Mouse (Mus musculus) liver, embryonic 12.5 days (tissue): ENCODE data around the gene Uvssa. TPM values are rescaled to one million over a fixed set of nuclear protein-coding genes. Genes with fewer than 3 reads are reported as not detected.
A peak's percentile ranks its signal among the peaks of the same experiment; 100 is the strongest.

Source experiments
- ATAC-seq: fragments of 200-750 bp; cut with Nextera tagmentation; 2 replicates; pipeline ENCODE4 v1.8.0; 2017; ENCODE audit warnings: moderate number of reproducible peaks, mild to moderate bottlenecking, moderate library complexity
- H3K27ac ChIP-seq: fragments of 300-500 bp; sonication (generic); 2 replicates; pipeline ENCODE4 v1.5.1; 2016; ENCODE audit warnings: mild to moderate bottlenecking
- H3K27me3 ChIP-seq: fragments of 300-500 bp; sonication (generic); replicated peaks from 2 replicates; pipeline ENCODE4 v1.6.1; 2016; ENCODE audit warnings: mild to moderate bottlenecking, moderate library complexity
- H3K36me3 ChIP-seq: fragments of 300-500 bp; sonication (generic); 2 replicates; pipeline ENCODE4 v1.6.1; 2016; ENCODE audit warnings: mild to moderate bottlenecking, moderate library complexity
- H3K4me1 ChIP-seq: fragments of 300-500 bp; sonication (generic); 2 replicates; pipeline ENCODE4 v1.6.1; 2016
- H3K4me2 ChIP-seq: fragments of 300-500 bp; sonication (generic); 2 replicates; pipeline ENCODE4 v1.6.1; 2016; ENCODE audit warnings: mild to moderate bottlenecking, moderate library complexity
- H3K4me3 ChIP-seq: fragments of 300-500 bp; sonication (generic); 2 replicates; pipeline ENCODE4 v1.5.1; 2016; ENCODE audit warnings: mild to moderate bottlenecking, moderate library complexity
- H3K9ac ChIP-seq: fragments of 300-500 bp; sonication (generic); 2 replicates; pipeline ENCODE4 v1.6.1; 2016; ENCODE audit warnings: mild to moderate bottlenecking, moderate library complexity
- H3K9me3 ChIP-seq: fragments of 300-500 bp; sonication (generic); replicated peaks from 2 replicates; pipeline ENCODE4 v1.6.1; 2016; ENCODE audit warnings: mild to moderate bottlenecking, moderate library complexity
- WGBS: fragments of 180-500 bp; shearing (Covaris S2); methylation state at CpG from one replicate; pipeline ENCODE4 v1.1.7; 2016; ENCODE audit not compliant: insufficient replicate concordance; 5-methylcytosine and 5-hydroxymethylcytosine counted together
- polyA plus RNA-seq: library from polyadenylated mRNA; unstranded; fragments of >200 nt; fragmentation: Nextera tagmentation; extraction: Ambion mirVana; gene quantifications from 2 replicates; pipeline ENCODE4 v1.2.1, GENCODE M21; 2016

Gene Uvssa
- polyA plus RNA-seq, 1 experiment from 2014 or later, result 3.6 TPM

GRCm38 (mm10) chr5:33377176-33377575 lies 1.2 kb upstream of the Uvssa start:
- Histone ChIP-seq H3K4me2 (peak overlapping the region; percentile 95), H3K27me3 (no peaks in the 10 kb centered on the region), H3K27ac (peak overlapping the region; percentile 98), H3K4me3 (peak overlapping the region; percentile 81; the same call in 1 of the 2 replicates), H3K9ac (peak overlapping the region; percentile 87), H3K36me3 (peaks cover 38% of the 10 kb centered on the region), H3K9me3 (no peaks in the 10 kb centered on the region), H3K4me1 (peaks cover 25% of the 10 kb centered on the region)
- ATAC-seq, result no peak
- 52% methylated on average over 6 of the region's 6 CpGs for WGBS

- Histone ChIP-seq H3K4me3 (peak overlapping the region; percentile 81), H3K9me3 (no peaks in the 10 kb centered on the region), H3K27me3 (no peaks in the 10 kb centered on the region), H3K27ac (peak overlapping the region; percentile 98), H3K36me3 (peaks cover 35% of the 10 kb centered on the region), H3K4me1 (peaks cover 24% of the 10 kb centered on the region), H3K9ac (peak overlapping the region; percentile 87), H3K4me2 (peak overlapping the region; percentile 95)
- peak; percentile 63 for ATAC-seq
- 4% methylated on average over 21 of the region's 21 CpGs for WGBS
Measured at GRCm38 (mm10) chr5:33377801-33378301, 498 bp upstream of the Uvssa start.

GRCm38 (mm10) chr5:33387550-33387949 lies 9.2 kb downstream of the Uvssa start:
- Histone ChIP-seq H3K4me1 (no peaks in the 10 kb centered on the region), H3K36me3 (peaks cover 36% of the 10 kb centered on the region), H3K27me3 (no peaks in the 10 kb centered on the region), H3K4me3 (no peak overlapping the region), H3K27ac (no peak overlapping the region), H3K9ac (no peak overlapping the region), H3K9me3 (no peaks in the 10 kb centered on the region), H3K4me2 (no peak overlapping the region)
- 79% methylated on average over 11 of the region's 11 CpGs for WGBS
- ATAC-seq, result no peak

- 0 out of 2 replicates have a peak, but pooled peaks have one; percentile 49 for ATAC-seq
- Histone ChIP-seq H3K9ac (no peak overlapping the region), H3K36me3 (peaks cover 25% of the 10 kb centered on the region), H3K9me3 (no peaks in the 10 kb centered on the region), H3K4me2 (no peak overlapping the region), H3K4me3 (no peak overlapping the region), H3K4me1 (no peaks in the 10 kb centered on the region), H3K27ac (no peak overlapping the region), H3K27me3 (no peaks in the 10 kb centered on the region; the same call in 1 of the 2 replicates)
- 20% methylated on average over 7 of the region's 7 CpGs for WGBS
Measured at GRCm38 (mm10) chr5:33393803-33394202, 15.5 kb downstream of the Uvssa start.

GRCm38 (mm10) chr5:33395693-33396092 lies 17.3 kb downstream of the Uvssa start:
- Histone ChIP-seq H3K4me3 (no peak overlapping the region), H3K9ac (no peak overlapping the region), H3K36me3 (peaks cover 19% of the 10 kb centered on the region), H3K4me2 (no peak overlapping the region), H3K27me3 (no peaks in the 10 kb centered on the region; the same call in 1 of the 2 replicates), H3K4me1 (no peaks in the 10 kb centered on the region), H3K27ac (no peak overlapping the region), H3K9me3 (no peaks in the 10 kb centered on the region)
- ATAC-seq, result no peak
- WGBS, result 84% methylated on average over 11 of the region's 11 CpGs

GRCm38 (mm10) chr5:33396828-33397227 lies 18.5 kb downstream of the Uvssa start:
- Histone ChIP-seq H3K4me3 (no peak overlapping the region), H3K36me3 (peaks cover 9% of the 10 kb centered on the region), H3K9me3 (no peaks in the 10 kb centered on the region), H3K4me1 (no peaks in the 10 kb centered on the region), H3K27me3 (no peaks in the 10 kb centered on the region; the same call in 1 of the 2 replicates), H3K4me2 (no peak overlapping the region), H3K9ac (no peak overlapping the region), H3K27ac (no peak overlapping the region)
- 72% methylated on average over 7 of the region's 7 CpGs for WGBS
- no peak for ATAC-seq

- Histone ChIP-seq H3K9ac (no peak overlapping the region), H3K36me3 (0 out of 2 replicates have a peak, but pooled peaks cover 3% of the 10 kb centered on the region), H3K4me2 (no peak overlapping the region), H3K27me3 (no peaks in the 10 kb centered on the region; the same call in 1 of the 2 replicates), H3K9me3 (no peaks in the 10 kb centered on the region), H3K4me3 (no peak overlapping the region), H3K4me1 (no peaks in the 10 kb centered on the region), H3K27ac (no peak overlapping the region)
- WGBS, result 59% methylated on average over 12 of the region's 12 CpGs
- ATAC-seq, result no peak
Measured at GRCm38 (mm10) chr5:33400819-33401218, 22.5 kb downstream of the Uvssa start.

- Histone ChIP-seq H3K27ac (no peak overlapping the region), H3K4me1 (no peaks in the 10 kb centered on the region), H3K9ac (no peak overlapping the region), H3K4me3 (no peak overlapping the region), H3K36me3 (no peaks in the 10 kb centered on the region), H3K4me2 (no peak overlapping the region), H3K9me3 (no peaks in the 10 kb centered on the region), H3K27me3 (peaks cover 6% of the 10 kb centered on the region)
- 43% methylated on average over 3 of the region's 3 CpGs for WGBS
- no peak for ATAC-seq
Measured at GRCm38 (mm10) chr5:33420313-33420712, 42.0 kb downstream of the Uvssa start.

GRCm38 (mm10) chr5:33427461-33427860 lies 49.1 kb downstream of the Uvssa start:
- no peaks in the 10 kb centered on the region for H3K36me3 ChIP-seq
- no peak for ATAC-seq
- no peaks in the 10 kb centered on the region for H3K9me3 ChIP-seq

GRCm38 (mm10) chr5:33430106-33430505 lies 51.8 kb downstream of the Uvssa start:
- H3K4me3 ChIP-seq, result no peak overlapping the region
- WGBS, result 8% methylated on average over 16 of the region's 16 CpGs
- H3K4me2 ChIP-seq, result no peak overlapping the region

More at GRCm38 (mm10) chr5:33427461-33427860, 49.1 kb downstream of the Uvssa start:
- Histone ChIP-seq H3K27me3 (peaks cover 75% of the 10 kb centered on the region), H3K4me3 (no peak overlapping the region), H3K4me1 (0 out of 2 replicates have a peak, but pooled peaks cover 12% of the 10 kb centered on the region), H3K4me2 (no peak overlapping the region), H3K27ac (no peak overlapping the region), H3K9ac (no peak overlapping the region)

GRCm38 (mm10) chr5:33430511-33431172 lies 52.3 kb downstream of the Uvssa start:
- WGBS, result 3% methylated on average over 64 of the region's 64 CpGs
- no peaks in the 10 kb centered on the region for H3K36me3 ChIP-seq
- ATAC-seq, result no peak
- no peak overlapping the region for H3K9ac ChIP-seq
- H3K4me1 ChIP-seq, result peaks cover 26% of the 10 kb centered on the region
- no peaks in the 10 kb centered on the region for H3K9me3 ChIP-seq
- 0 out of 2 replicates have a peak overlapping the region, but pooled peaks have one; percentile 18 for H3K4me3 ChIP-seq
- peak overlapping the region; percentile 23 for H3K4me2 ChIP-seq
- H3K27me3 ChIP-seq, result peaks cover 98% of the 10 kb centered on the region
- H3K27ac ChIP-seq, result no peak overlapping the region

More at GRCm38 (mm10) chr5:33430106-33430505, 51.8 kb downstream of the Uvssa start:
- Histone ChIP-seq H3K27ac (no peak overlapping the region), H3K36me3 (no peaks in the 10 kb centered on the region), H3K27me3 (peaks cover 98% of the 10 kb centered on the region), H3K4me1 (peaks cover 26% of the 10 kb centered on the region), H3K9me3 (no peaks in the 10 kb centered on the region), H3K9ac (no peak overlapping the region)
- ATAC-seq, result no peak

- peak overlapping the region; percentile 18; the same call in 1 of the 2 replicates for H3K4me3 ChIP-seq
- H3K9me3 ChIP-seq, result no peaks in the 10 kb centered on the region
- no peak overlapping the region for H3K9ac ChIP-seq
- no peak overlapping the region for H3K27ac ChIP-seq
- H3K27me3 ChIP-seq, result peaks cover 100% of the 10 kb centered on the region
- WGBS, result 1% methylated on average over 76 of the region's 77 CpGs
- peak overlapping the region; percentile 23 for H3K4me2 ChIP-seq
- no peak for ATAC-seq
- no peaks in the 10 kb centered on the region for H3K36me3 ChIP-seq
- peaks cover 26% of the 10 kb centered on the region for H3K4me1 ChIP-seq
Measured at GRCm38 (mm10) chr5:33431173-33432005, 53.0 kb downstream of the Uvssa start.
